Mouse (Mus musculus): ENCODE measurements around the gene Gm20219. TPM values are rescaled to one million over a fixed set of nuclear protein-coding genes. Genes with fewer than 3 reads are reported as not detected.

Gene Gm20219
- total RNA-seq, 2 experiments from 2014 or later: not detected

GRCm38 (mm10) chr17:56559386-56559785, 5.2 kb upstream of the Gm20219 start:
- no peak for ATAC-seq (replicated peaks; ENCODE audit: low FRiP score, poor library complexity, severe bottlenecking)

GRCm38 (mm10) chr17:56558448-56558847, 4.3 kb upstream of the Gm20219 start:
- ATAC-seq (replicated peaks; ENCODE audit: low FRiP score, poor library complexity, severe bottlenecking): peak; percentile 61; the same call in 1 of the 2 replicates

GRCm38 (mm10) chr17:56552781-56553363, 1.3 kb downstream of the Gm20219 start:
- ATAC-seq (replicated peaks; ENCODE audit: low FRiP score, poor library complexity, severe bottlenecking): peak; percentile 81

GRCm38 (mm10) chr17:56551841-56552581, 2.2 kb downstream of the Gm20219 start:
- ATAC-seq (replicated peaks; ENCODE audit: low FRiP score, poor library complexity, severe bottlenecking): no peak

- ATAC-seq (replicated peaks; ENCODE audit: low FRiP score, poor library complexity, severe bottlenecking): no peak
These were observed 3.3 kb downstream of the Gm20219 start for GRCm38 (mm10) chr17:56550784-56551475.

GRCm38 (mm10) chr17:56548605-56549105, 5.5 kb downstream of the Gm20219 start:
- ATAC-seq (replicated peaks; ENCODE audit: low FRiP score, poor library complexity, severe bottlenecking): no peak

GRCm38 (mm10) chr17:56547846-56548604, 6.2 kb downstream of the Gm20219 start:
- no peak for ATAC-seq (replicated peaks; ENCODE audit: low FRiP score, poor library complexity, severe bottlenecking)

- ATAC-seq (replicated peaks; ENCODE audit: low FRiP score, poor library complexity, severe bottlenecking): no peak
These were observed 6.9 kb downstream of the Gm20219 start for GRCm38 (mm10) chr17:56547116-56547845.

GRCm38 (mm10) chr17:56546576-56546975, 7.6 kb downstream of the Gm20219 start:
- ATAC-seq (replicated peaks; ENCODE audit: low FRiP score, poor library complexity, severe bottlenecking): no peak

- no peak for ATAC-seq (replicated peaks; ENCODE audit: low FRiP score, poor library complexity, severe bottlenecking)
These were observed 8.2 kb downstream of the Gm20219 start for GRCm38 (mm10) chr17:56545945-56546344.

GRCm38 (mm10) chr17:56544699-56545387, 9.3 kb downstream of the Gm20219 start:
- ATAC-seq (replicated peaks; ENCODE audit: low FRiP score, poor library complexity, severe bottlenecking): no peak

- ATAC-seq (replicated peaks; ENCODE audit: low FRiP score, poor library complexity, severe bottlenecking): no peak
These were observed 10.4 kb downstream of the Gm20219 start for GRCm38 (mm10) chr17:56543684-56544224.

GRCm38 (mm10) chr17:56542736-56543135, 11.5 kb downstream of the Gm20219 start:
- no peak for ATAC-seq (replicated peaks; ENCODE audit: low FRiP score, poor library complexity, severe bottlenecking)

- 0 out of 2 replicates have a peak, but pooled peaks have one; percentile 28 for ATAC-seq (replicated peaks; ENCODE audit: low FRiP score, poor library complexity, severe bottlenecking)
These were observed 13.6 kb downstream of the Gm20219 start for GRCm38 (mm10) chr17:56540562-56540975.

GRCm38 (mm10) chr17:56537912-56538311, 16.3 kb downstream of the Gm20219 start:
- no peak for ATAC-seq (replicated peaks; ENCODE audit: low FRiP score, poor library complexity, severe bottlenecking)

- no peak for ATAC-seq (replicated peaks; ENCODE audit: low FRiP score, poor library complexity, severe bottlenecking)
These were observed 17.3 kb downstream of the Gm20219 start for GRCm38 (mm10) chr17:56536874-56537273.

GRCm38 (mm10) chr17:56536192-56536591, 18.0 kb downstream of the Gm20219 start:
- ATAC-seq (replicated peaks; ENCODE audit: low FRiP score, poor library complexity, severe bottlenecking): no peak

GRCm38 (mm10) chr17:56524943-56525342, 29.2 kb downstream of the Gm20219 start:
- no peak for ATAC-seq (replicated peaks; ENCODE audit: low FRiP score, poor library complexity, severe bottlenecking)

All from erythroid progenitor cell, adult 5-6 weeks (primary cell).